Mouse (Mus musculus) cerebellum, adult 2 months (tissue): Measurements from ENCODE around the gene Rps5.
"Not testable (repeated sequence)": the region's sequence is repeated elsewhere in the genome, so short reads cannot be mapped to it uniquely, and the experiment has no call there.

Experiments used
- CTCF ChIP-seq: fragments of 200-500 bp; IDR thresholded peaks from 2 replicates; pipeline ENCODE4 v1.5.1; 2011; ENCODE audit warnings: low read depth, mild to moderate bottlenecking, control low read depth, low read length, moderate library complexity, borderline replicate concordance; ENCODE audit not compliant: insufficient read depth
- POLR2A ChIP-seq: fragments of 200-500 bp; IDR thresholded peaks from 2 replicates; pipeline ENCODE4 v1.6.1; 2011; ENCODE audit warnings: low read length, control low read depth, borderline replicate concordance; ENCODE audit not compliant: insufficient read depth

- TF ChIP-seq CTCF, POLR2A: not testable (repeated sequence)
These were observed 41.6 kb upstream of the Rps5 start for GRCm38 (mm10) chr7:12880497-12880896.
